Mouse (Mus musculus): ENCODE results near the gene Grik3.

Gene Grik3

GRCm38 (mm10) chr4:125590241-125590919 is 99.9 kb downstream of the Grik3 start:
- WGBS = 31% methylated on average over 14 of the region's 14 CpGs

DNA sequence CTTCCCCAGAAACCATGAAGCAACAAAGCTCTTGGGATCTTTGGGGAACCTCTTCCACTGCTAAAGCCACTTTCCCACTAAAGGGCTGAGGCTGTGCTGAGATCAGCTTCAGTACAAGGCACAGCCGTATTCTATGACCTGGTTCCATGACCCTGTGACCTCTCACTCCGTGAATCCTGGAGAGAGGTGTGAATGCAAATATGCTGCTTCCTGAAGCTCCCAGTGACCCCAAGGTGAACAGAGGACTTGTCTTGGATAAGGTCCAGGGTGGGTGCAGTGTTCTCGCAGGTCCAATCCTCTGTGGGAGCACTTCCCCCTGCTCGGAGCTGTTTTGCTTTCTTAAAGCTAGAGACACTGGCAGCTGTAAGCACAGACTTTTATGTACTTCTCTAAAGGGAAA is 102.2 kb downstream of the Grik3 start:
- 48% methylated on average over 4 of the region's 4 CpGs for WGBS

DNA sequence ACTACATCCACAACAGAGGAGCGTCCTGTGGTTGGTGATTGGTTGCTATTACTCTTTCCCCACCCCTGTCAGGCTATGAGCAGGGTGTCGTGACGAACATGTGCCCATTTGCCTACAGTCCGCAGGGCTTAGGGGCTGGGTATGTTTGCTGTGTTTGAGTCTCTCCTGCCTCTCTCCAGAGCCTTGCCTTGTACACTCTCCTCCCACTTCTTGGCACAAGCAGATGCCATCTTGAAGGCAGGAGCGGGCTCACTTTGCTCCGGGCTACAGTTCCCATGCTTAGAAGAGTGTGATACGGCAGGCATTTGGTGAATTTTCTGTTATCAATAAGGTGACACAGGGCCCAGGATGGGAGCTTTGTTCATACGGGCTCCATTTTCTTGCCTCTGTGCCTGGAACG is 104.5 kb downstream of the Grik3 start:
- WGBS = 53% methylated on average over 9 of the region's 9 CpGs

DNA sequence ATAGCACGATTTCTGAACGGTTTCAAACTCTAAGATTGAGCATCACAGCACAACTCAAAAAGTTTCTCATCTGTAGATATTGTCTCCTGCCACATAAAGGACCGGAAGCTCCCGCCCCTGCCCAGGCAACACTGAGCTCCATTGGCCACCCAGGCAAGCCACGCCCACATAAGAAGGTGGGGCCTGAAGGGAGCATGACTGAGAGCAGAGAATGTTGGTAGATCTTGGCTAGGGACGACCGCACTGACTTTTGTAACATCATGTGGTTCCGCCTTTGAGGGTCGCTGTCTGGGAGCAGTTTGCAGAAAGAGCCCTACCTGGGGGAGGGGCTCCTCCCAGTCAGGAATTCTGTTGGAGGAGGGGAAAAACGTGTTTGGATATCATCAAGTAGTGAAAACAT is 108.2 kb downstream of the Grik3 start:
- WGBS = 53% methylated on average over 10 of the region's 10 CpGs

DNA sequence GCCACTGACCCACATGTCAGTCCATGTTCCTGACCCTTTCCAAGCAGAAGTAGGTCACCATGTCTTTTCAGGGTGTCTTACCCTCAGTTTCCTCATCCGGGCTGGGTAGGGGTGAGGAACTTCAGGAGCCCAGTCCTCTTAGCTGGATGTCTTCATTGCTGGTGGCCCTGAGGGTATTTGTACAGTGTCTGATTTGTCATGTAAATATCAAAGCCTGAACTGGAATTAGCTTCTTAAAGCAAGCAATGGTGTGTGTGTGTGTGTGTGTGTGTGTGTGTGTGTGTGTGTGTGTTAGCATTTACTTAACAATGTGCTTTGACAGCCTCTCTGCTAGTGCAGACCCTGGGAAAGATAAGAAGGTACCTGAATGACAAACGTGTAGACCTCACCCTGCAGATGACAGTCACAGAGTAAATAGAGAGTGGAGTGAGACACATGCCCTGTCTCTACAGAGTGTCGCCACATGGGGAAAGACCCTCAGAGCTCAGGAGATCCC is 109.1 kb downstream of the Grik3 start:
- 85% methylated on average over 3 of the region's 3 CpGs for WGBS

DNA sequence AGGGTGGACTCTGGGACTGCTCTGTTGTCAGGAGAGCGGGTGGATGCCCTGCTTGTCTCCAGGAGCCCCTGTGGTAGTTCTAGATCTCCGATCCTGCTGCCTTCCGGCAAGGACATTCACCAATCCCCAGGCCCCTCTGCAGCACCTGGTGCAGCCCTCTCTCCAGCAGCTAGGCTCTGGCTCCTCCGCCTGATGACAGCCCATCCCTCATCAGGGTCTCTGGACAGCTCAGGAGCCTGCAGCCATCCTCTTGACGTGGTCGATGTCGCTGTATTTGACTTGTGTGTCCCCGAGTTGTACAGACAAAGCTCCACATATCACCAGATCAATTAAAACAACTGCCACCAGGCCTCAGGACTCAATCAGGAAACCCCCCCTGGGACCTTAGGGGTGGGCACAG is 110.1 kb downstream of the Grik3 start:
- WGBS = 91% methylated on average over 8 of the region's 8 CpGs

GRCm38 (mm10) chr4:125601301-125601700 is 110.8 kb downstream of the Grik3 start:
- 55% methylated on average over 3 of the region's 3 CpGs for WGBS

DNA sequence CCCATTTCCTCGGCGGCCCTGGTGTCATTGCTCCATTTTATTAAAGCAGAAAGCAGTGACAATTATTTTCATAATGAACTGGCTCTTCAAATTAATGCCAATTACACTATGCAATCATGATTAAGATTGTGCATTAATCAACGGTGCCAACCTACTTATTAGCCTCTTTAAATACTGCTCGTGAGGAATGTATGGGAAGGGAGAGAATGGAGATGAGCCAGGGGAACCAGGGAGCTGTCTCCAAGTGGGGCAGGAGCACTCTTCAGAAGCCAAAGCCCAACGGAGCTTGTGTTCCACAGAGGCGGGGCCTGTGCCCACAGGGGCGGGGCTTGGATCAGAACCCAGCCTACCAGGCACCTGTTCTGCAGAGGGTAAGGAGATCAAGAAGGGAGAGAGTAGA is 114.0 kb downstream of the Grik3 start:
- WGBS = 43% methylated on average over 7 of the region's 7 CpGs

GRCm38 (mm10) chr4:125606147-125606546 is 115.6 kb downstream of the Grik3 start:
- WGBS = 68% methylated on average over 6 of the region's 6 CpGs

DNA sequence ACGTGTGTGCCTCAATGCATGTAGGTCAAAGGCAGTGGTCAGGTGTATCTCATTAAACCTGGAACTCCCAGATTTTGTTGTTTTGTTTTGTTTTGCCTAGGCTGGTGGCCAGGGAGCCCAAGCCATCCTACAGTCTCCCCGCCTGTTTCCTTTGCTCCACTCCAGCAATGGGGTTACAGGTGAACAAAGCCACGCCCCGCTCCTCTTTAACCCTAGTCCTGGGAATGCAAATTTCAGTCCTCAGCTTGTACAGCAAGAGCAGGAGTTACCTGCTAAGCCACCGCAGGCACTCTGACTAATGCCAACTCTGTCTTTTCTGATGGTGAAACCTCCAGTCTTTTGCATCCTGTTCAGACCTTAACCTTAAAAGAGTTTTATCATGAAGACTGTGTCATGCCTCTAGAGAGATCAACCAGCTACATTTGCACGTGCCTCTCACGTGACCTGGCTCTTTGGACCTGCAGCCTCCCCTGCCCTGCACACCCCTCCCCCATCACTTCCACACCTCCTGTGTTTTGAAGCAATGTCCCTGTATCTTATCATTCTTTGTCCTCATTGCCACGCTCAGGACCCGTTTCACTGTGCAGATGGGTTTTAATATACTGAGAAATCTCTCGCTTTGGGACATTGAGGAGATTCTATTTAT is 117.0 kb downstream of the Grik3 start:
- 77% methylated on average over 10 of the region's 10 CpGs for WGBS

GRCm38 (mm10) chr4:125608896-125609295 is 118.4 kb downstream of the Grik3 start:
- 83% methylated on average over 3 of the region's 4 CpGs for WGBS

- 72% methylated on average over 21 of the region's 21 CpGs for whole genome bisulfite sequencing
These were observed 119.1 kb downstream of the Grik3 start for GRCm38 (mm10) chr4:125609320-125610306.

DNA sequence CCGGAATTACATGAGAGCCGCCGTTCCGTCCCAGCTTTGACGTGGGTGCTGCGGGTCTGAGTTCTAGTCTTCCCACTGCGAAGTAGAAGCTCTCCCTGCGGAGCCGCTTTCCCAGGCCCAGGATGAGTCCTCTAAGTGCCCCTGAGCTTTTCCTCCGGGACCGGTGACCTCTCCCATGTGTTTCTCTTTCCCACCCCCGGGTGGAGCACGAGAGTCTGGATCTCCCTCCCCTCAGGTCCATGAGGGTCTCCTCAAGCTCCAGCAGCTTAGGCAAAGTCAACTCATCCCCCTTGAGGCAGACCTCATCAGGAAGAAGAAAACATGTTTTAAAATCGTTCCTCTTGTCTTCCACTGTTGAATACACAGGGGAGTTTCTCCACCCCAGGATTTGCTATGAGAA is 127.4 kb downstream of the Grik3 start:
- 71% methylated on average over 14 of the region's 14 CpGs for WGBS

DNA sequence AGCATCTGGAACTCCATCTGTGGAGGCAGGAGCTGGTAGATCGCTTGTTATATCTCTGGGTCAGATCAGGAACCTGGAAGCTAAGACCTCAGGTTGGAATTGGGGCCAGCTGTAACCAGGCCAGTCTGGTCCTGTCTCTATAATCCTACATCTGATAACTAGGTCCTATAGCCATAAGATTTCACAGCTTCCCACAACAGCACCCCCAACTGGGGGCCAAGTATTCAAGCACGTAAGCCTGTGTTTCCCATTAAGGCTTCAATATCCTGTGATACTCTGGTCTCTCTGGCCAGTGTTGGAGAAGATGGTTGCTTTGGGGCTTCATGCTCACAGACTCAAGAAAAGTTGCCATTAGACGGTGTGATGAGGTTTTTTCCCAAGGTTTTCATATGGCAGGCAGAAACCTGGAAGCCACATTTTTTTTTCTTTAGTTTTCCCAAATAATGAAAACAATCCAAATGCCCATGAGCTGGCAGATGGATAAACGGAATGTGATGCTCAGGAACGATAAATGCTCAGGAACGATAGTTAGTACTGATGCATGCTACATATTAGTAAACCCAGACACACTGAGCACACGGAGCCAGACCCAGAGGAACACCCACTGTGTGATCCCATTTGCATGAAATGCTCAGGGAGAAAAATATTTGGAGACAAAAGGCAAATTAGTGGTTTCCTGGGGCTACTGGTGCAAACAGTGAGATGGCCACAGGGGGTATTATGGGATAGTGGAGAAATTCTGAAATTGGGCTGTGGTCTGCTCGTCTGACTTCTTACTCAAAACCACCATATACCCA is 128.2 kb downstream of the Grik3 start:
- 73% methylated on average over 8 of the region's 8 CpGs for WGBS

- 62% methylated on average over 9 of the region's 9 CpGs for WGBS
These were observed 134.6 kb downstream of the Grik3 start for GRCm38 (mm10) chr4:125624885-125625678.

- 53% methylated on average over 4 of the region's 4 CpGs for WGBS
These were observed 139.0 kb downstream of the Grik3 start for GRCm38 (mm10) chr4:125629544-125629943.

GRCm38 (mm10) chr4:125635037-125635436 is 144.5 kb downstream of the Grik3 start:
- 89% methylated on average over 11 of the region's 11 CpGs for WGBS

- 49% methylated on average over 13 of the region's 13 CpGs for WGBS
These were observed 146.3 kb downstream of the Grik3 start for GRCm38 (mm10) chr4:125636616-125637304.

DNA sequence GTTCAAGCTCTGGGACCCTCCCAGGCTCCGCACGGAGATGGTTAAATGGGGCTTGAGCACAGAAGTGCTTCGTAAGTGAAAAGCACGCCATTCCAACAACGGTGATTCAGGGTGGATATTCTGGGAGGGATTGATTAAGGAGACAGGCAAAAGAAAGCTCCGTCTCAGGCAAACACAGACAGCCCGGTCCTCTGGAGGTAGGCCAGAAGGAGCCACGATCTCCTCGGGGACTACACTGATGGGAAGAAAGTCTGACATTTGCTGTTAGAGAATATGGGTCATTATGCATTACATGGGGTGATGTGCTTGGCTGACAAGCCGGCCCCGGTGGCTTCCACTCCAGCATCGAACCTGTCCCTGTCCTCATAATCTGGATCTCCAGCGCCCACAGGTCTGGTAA is 146.9 kb downstream of the Grik3 start:
- WGBS = 72% methylated on average over 13 of the region's 13 CpGs

- 86% methylated on average over 9 of the region's 9 CpGs for WGBS
These were observed 150.0 kb downstream of the Grik3 start for GRCm38 (mm10) chr4:125640520-125640919.
